In genomic region chr5:109867221-109867620, GRCm38 (mm10) we compare ENCODE assay signal across 8 mouse cellular contexts. TPM values are rescaled to one million over a fixed set of nuclear protein-coding genes. Genes with fewer than 3 reads are reported as not detected.
DNase-seq lines count a peak whose midpoint lies in the region; ATAC-seq and TF ChIP-seq lines count a peak whose summit lies in the region.
"Not testable (repeated sequence)": the region's sequence is repeated elsewhere in the genome, so short reads cannot be mapped to it uniquely, and the experiment has no call there.

No protein-coding gene starts in this region.

- DNase-seq in forebrain, embryonic 14.5 days (ENCODE audit: low spot score) = peak; percentile 6
- not testable (repeated sequence) for DNase-seq in hindbrain, embryonic 10.5 days (ENCODE audit: low spot score); liver, embryonic 13.5 days

- H3K79me3 ChIP-seq in C2C12 (ENCODE audit: low read depth) = not testable (repeated sequence)

- H3K9me3 ChIP-seq in forebrain, embryonic 14.5 days (replicated peaks; ENCODE audit: control insufficient read depth, low read length); hindbrain, embryonic 10.5 days; kidney, embryonic 14.5 days (ENCODE audit: control insufficient read depth, low read length); liver, embryonic 13.5 days (replicated peaks); midbrain, embryonic 12.5 days; stomach, embryonic 15.5 days: not testable (repeated sequence)

- H3K27ac ChIP-seq in brown adipose tissue, adult 24 weeks (replicated peaks; ENCODE audit: low read depth, low read length); forebrain, embryonic 14.5 days (ENCODE audit: low read depth, low read length); hindbrain, embryonic 10.5 days; kidney, embryonic 14.5 days (ENCODE audit: low read depth, low read length); liver, embryonic 13.5 days; midbrain, embryonic 12.5 days (replicated peaks); stomach, embryonic 15.5 days: not testable (repeated sequence)

- not testable (repeated sequence) for H3ac ChIP-seq in C2C12 (ENCODE audit: control insufficient read depth, insufficient read length, low read depth)

- not testable (repeated sequence) for TF ChIP-seq CTCF in C2C12 (IDR thresholded peaks at IDR 0.05; ENCODE audit: control insufficient read depth, insufficient read depth, insufficient read length)

- peak; percentile 6; the same call in 1 of the 2 replicates for ATAC-seq in forebrain, embryonic 14.5 days
- not testable (repeated sequence) for ATAC-seq in kidney, embryonic 14.5 days (ENCODE audit: low FRiP score, low TSS enrichment); liver, embryonic 13.5 days (ENCODE audit: low read depth); midbrain, embryonic 12.5 days (ENCODE audit: low FRiP score, low read depth); stomach, embryonic 15.5 days (ENCODE audit: insufficient read depth, low FRiP score, low read depth)

- H3K9ac ChIP-seq in forebrain, embryonic 14.5 days (ENCODE audit: low read length) = peak overlapping the region; percentile 64; the same call in 1 of the 2 replicates
- not testable (repeated sequence) for H3K9ac ChIP-seq in kidney, embryonic 14.5 days (ENCODE audit: low read depth, low read length); stomach, embryonic 15.5 days
- H3K9ac ChIP-seq in liver, embryonic 13.5 days = peak overlapping the region; percentile 77; the same call in 1 of the 2 replicates
- H3K9ac ChIP-seq in midbrain, embryonic 12.5 days (replicated peaks) = peak overlapping the region; percentile 72

- H3K4me1 ChIP-seq in brown adipose tissue, adult 24 weeks (ENCODE audit: control insufficient read depth, insufficient read depth, insufficient read length, low read length); forebrain, embryonic 14.5 days (ENCODE audit: control insufficient read depth, insufficient read depth, low read length); hindbrain, embryonic 10.5 days (replicated peaks); kidney, embryonic 14.5 days (ENCODE audit: control insufficient read depth, insufficient read depth, low read length); midbrain, embryonic 12.5 days; stomach, embryonic 15.5 days: not testable (repeated sequence)
- peaks cover 11% of the 10 kb centered on the region for H3K4me1 ChIP-seq in liver, embryonic 13.5 days (replicated peaks)

- not testable (repeated sequence) for H3K79me2 ChIP-seq in C2C12 (ENCODE audit: control insufficient read depth, insufficient read depth)

- H3K36me3 ChIP-seq in C2C12 (ENCODE audit: control insufficient read depth, insufficient read depth); forebrain, embryonic 14.5 days (ENCODE audit: control insufficient read depth, insufficient read depth, low read length); hindbrain, embryonic 10.5 days; kidney, embryonic 14.5 days (ENCODE audit: control insufficient read depth, insufficient read depth, low read length); liver, embryonic 13.5 days; midbrain, embryonic 12.5 days; stomach, embryonic 15.5 days: not testable (repeated sequence)

- not testable (repeated sequence) for H3K27me3 ChIP-seq in C2C12 (ENCODE audit: control insufficient read depth, insufficient read depth, insufficient read length); forebrain, embryonic 14.5 days (replicated peaks; ENCODE audit: control insufficient read depth, insufficient read depth, low read length); hindbrain, embryonic 10.5 days (ENCODE audit: insufficient read depth, poor library complexity, severe bottlenecking); kidney, embryonic 14.5 days (ENCODE audit: control insufficient read depth, insufficient read depth, low read length); liver, embryonic 13.5 days; midbrain, embryonic 12.5 days; stomach, embryonic 15.5 days (replicated peaks)

- peak overlapping the region; percentile 49 for H3K4me3 ChIP-seq in C2C12 (ENCODE audit: insufficient read depth, poor library complexity, severe bottlenecking)
- H3K4me3 ChIP-seq in brown adipose tissue, adult 24 weeks (ENCODE audit: insufficient read depth, low read depth, low read length) = peak overlapping the region; percentile 25; the same call in 1 of the 2 replicates
- H3K4me3 ChIP-seq in forebrain, embryonic 14.5 days (ENCODE audit: low read depth, low read length) = peak overlapping the region; percentile 48
- H3K4me3 ChIP-seq in hindbrain, embryonic 10.5 days = peak overlapping the region; percentile 73
- H3K4me3 ChIP-seq in kidney, embryonic 14.5 days (ENCODE audit: low read length) = peak overlapping the region; percentile 62; the same call in 1 of the 2 replicates
- H3K4me3 ChIP-seq in liver, embryonic 13.5 days (replicated peaks) = peak overlapping the region; percentile 75
- peak overlapping the region; percentile 70 for H3K4me3 ChIP-seq in midbrain, embryonic 12.5 days
- peak overlapping the region; percentile 70 for H3K4me3 ChIP-seq in stomach, embryonic 15.5 days (replicated peaks)

- H3K4me2 ChIP-seq in forebrain, embryonic 14.5 days (ENCODE audit: low read length) = peak overlapping the region; percentile 55
- peak overlapping the region; percentile 43 for H3K4me2 ChIP-seq in kidney, embryonic 14.5 days (replicated peaks; ENCODE audit: low read depth, low read length)
- peak overlapping the region; percentile 74 for H3K4me2 ChIP-seq in liver, embryonic 13.5 days
- H3K4me2 ChIP-seq in midbrain, embryonic 12.5 days (replicated peaks) = peak overlapping the region; percentile 60
- peak overlapping the region; percentile 60 for H3K4me2 ChIP-seq in stomach, embryonic 15.5 days

RNA-seq across cellular contexts. Expression of gene Gm15446, which starts 56.0 kb away (rescaled TPM):
- polyA plus RNA-seq in C2C12 (2012; fragmentation: generic; extraction: Trizol) = 0.88 TPM
- polyA plus RNA-seq in brown adipose tissue, adult 24 weeks (2012; ENCODE audit: insufficient read depth, insufficient read length, missing spikeins) = 2.3 and 5.2 TPM in 2 replicates
- polyA plus RNA-seq in forebrain, embryonic 14.5 days (2014; fragmentation: Nextera tagmentation; extraction: Ambion mirVana) = 0.33 and 0.43 TPM in 2 replicates
- polyA plus RNA-seq in hindbrain, embryonic 10.5 days (2016; fragmentation: Nextera tagmentation; extraction: Ambion mirVana) = 0.61 and 0.98 TPM in 2 replicates
- polyA plus RNA-seq in kidney, embryonic 14.5 days (2014; fragmentation: Nextera tagmentation; extraction: Ambion mirVana) = 0.88 and 0.94 TPM in 2 replicates
- polyA plus RNA-seq in liver, embryonic 13.5 days (2015; fragmentation: Nextera tagmentation; extraction: Ambion mirVana) = 0.16 and 0.47 TPM in 2 replicates
- polyA plus RNA-seq in midbrain, embryonic 12.5 days (2016; fragmentation: Nextera tagmentation; extraction: Ambion mirVana) = 0.37 and 0.63 TPM in 2 replicates
- polyA plus RNA-seq in stomach, embryonic 15.5 days (2015; fragmentation: Nextera tagmentation; extraction: Ambion mirVana) = 0.54 and 0.61 TPM in 2 replicates

Comparison
In these comparisons a context has a peak if more than half of its experiments do, and no peak if none do; other contexts are left out.
1. H3K4me3 ChIP-seq: peak in every context shown above with its lines; median percentile 75 in liver, embryonic 13.5 days; 73 in hindbrain, embryonic 10.5 days; 70 in midbrain, embryonic 12.5 days; 70 in stomach, embryonic 15.5 days; 62 in kidney, embryonic 14.5 days; 49 in C2C12; 48 in forebrain, embryonic 14.5 days; 25 in brown adipose tissue, adult 24 weeks.